Comparison of ENCODE assay signal across 8 mouse cellular contexts in the genomic region with DNA sequence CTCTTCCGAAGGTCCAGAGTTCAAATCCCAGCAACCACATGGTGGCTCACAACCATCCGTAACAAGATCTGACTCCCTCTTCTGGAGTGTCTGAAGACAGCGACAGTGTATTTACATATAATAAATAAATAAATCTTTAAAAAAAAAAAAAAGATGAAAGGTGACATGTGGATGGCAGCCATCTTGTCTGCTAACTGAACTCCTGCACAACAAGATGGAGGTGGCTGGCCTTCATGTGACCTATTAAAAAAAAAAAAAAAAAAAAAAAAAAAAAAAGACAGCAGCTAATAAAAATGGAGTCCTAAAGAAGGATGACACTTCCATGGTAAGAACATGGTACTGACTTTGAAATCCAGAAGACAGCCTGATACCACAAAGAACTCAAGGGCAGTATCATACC. TPM values are rescaled to one million over a fixed set of nuclear protein-coding genes. Genes with fewer than 3 reads are reported as not detected.
DNase-seq lines count a peak whose midpoint lies in the region; ATAC-seq and TF ChIP-seq lines count a peak whose summit lies in the region.
"Not testable (repeated sequence)": the region's sequence is repeated elsewhere in the genome, so short reads cannot be mapped to it uniquely, and the experiment has no call there.

No protein-coding gene starts in this region.

- H3K4me3 ChIP-seq in forebrain, embryonic 11.5 days (ENCODE audit: low read depth, low read length); heart, embryonic 13.5 days; intestine, embryonic 14.5 days (ENCODE audit: low read depth, low read length); limb, embryonic 13.5 days; lung, embryonic 14.5 days (ENCODE audit: low read depth, low read length); midbrain, embryonic 14.5 days (replicated peaks; ENCODE audit: low read depth, low read length); stomach, embryonic 16.5 days (replicated peaks; ENCODE audit: low read length): not testable (repeated sequence)

- not testable (repeated sequence) for DNase-seq in forebrain, embryonic 11.5 days (ENCODE audit: low spot score); intestine, embryonic 14.5 days (ENCODE audit: low spot score); lung, embryonic 14.5 days; midbrain, embryonic 14.5 days

- 100% methylated on average over 1 of the region's 3 CpGs for WGBS in forebrain, embryonic 11.5 days
- WGBS in heart, embryonic 13.5 days: 100% methylated on average over 1 of the region's 3 CpGs
- 92% methylated on average over 1 of the region's 3 CpGs for WGBS in intestine, embryonic 14.5 days
- WGBS in limb, embryonic 13.5 days: 100% methylated on average over 2 of the region's 3 CpGs
- 100% methylated on average over 1 of the region's 3 CpGs for WGBS in lung, embryonic 14.5 days
- no CpG with 5 or more reads among the region's 3 CpGs for WGBS in midbrain, embryonic 14.5 days
- 88% methylated on average over 1 of the region's 3 CpGs for WGBS in stomach, embryonic 16.5 days

- H3K9me3 ChIP-seq in forebrain, embryonic 11.5 days (ENCODE audit: control insufficient read depth, low read length); heart, embryonic 13.5 days; intestine, embryonic 14.5 days (ENCODE audit: control insufficient read depth, low read length); limb, embryonic 13.5 days; lung, embryonic 14.5 days (ENCODE audit: low read depth, low read length); midbrain, embryonic 14.5 days (ENCODE audit: control insufficient read depth, low read length); stomach, embryonic 16.5 days (replicated peaks; ENCODE audit: control insufficient read depth, low read length): not testable (repeated sequence)

- not testable (repeated sequence) for H3K27me3 ChIP-seq in forebrain, embryonic 11.5 days (ENCODE audit: control insufficient read depth, insufficient read depth, low read length); heart, embryonic 13.5 days (replicated peaks); intestine, embryonic 14.5 days (replicated peaks; ENCODE audit: control insufficient read depth, insufficient read depth, low read length); limb, embryonic 13.5 days; lung, embryonic 14.5 days (ENCODE audit: insufficient read depth, low read length); midbrain, embryonic 14.5 days (ENCODE audit: control insufficient read depth, insufficient read depth, low read length); stomach, embryonic 16.5 days (ENCODE audit: control insufficient read depth, insufficient read depth, low read length)

- H3K27ac ChIP-seq in forebrain, embryonic 11.5 days (ENCODE audit: low read depth, low read length); heart, embryonic 13.5 days (replicated peaks); intestine, embryonic 14.5 days (ENCODE audit: low read depth); limb, embryonic 13.5 days; lung, embryonic 14.5 days (ENCODE audit: low read depth); midbrain, embryonic 14.5 days (replicated peaks; ENCODE audit: low read depth, low read length); stomach, embryonic 16.5 days (ENCODE audit: low read length): not testable (repeated sequence)

- H3K4me1 ChIP-seq in forebrain, embryonic 11.5 days (replicated peaks; ENCODE audit: control insufficient read depth, insufficient read depth, low read length); heart, embryonic 13.5 days; intestine, embryonic 14.5 days (replicated peaks; ENCODE audit: control insufficient read depth, insufficient read depth, low read length); limb, embryonic 13.5 days; lung, embryonic 14.5 days (ENCODE audit: insufficient read depth); midbrain, embryonic 14.5 days (ENCODE audit: control insufficient read depth, insufficient read depth, low read length); stomach, embryonic 16.5 days (ENCODE audit: control insufficient read depth, insufficient read depth, low read length): not testable (repeated sequence)

- not testable (repeated sequence) for H3K4me2 ChIP-seq in forebrain, embryonic 11.5 days (ENCODE audit: low read depth, low read length, severe bottlenecking); heart, embryonic 13.5 days; intestine, embryonic 14.5 days (ENCODE audit: low read length); limb, embryonic 13.5 days (replicated peaks); lung, embryonic 14.5 days; midbrain, embryonic 14.5 days (ENCODE audit: low read length); stomach, embryonic 16.5 days (ENCODE audit: low read depth, low read length)

- not testable (repeated sequence) for TF ChIP-seq CTCF in lung, embryonic 14.5 days (IDR thresholded peaks at IDR 0.05; ENCODE audit: low read depth)

- H3K36me3 ChIP-seq in forebrain, embryonic 11.5 days (ENCODE audit: control insufficient read depth, insufficient read depth, low read length); heart, embryonic 13.5 days; intestine, embryonic 14.5 days (ENCODE audit: control insufficient read depth, insufficient read depth, low read length); limb, embryonic 13.5 days; lung, embryonic 14.5 days (ENCODE audit: insufficient read depth); midbrain, embryonic 14.5 days (ENCODE audit: control insufficient read depth, insufficient read depth, low read length); stomach, embryonic 16.5 days (ENCODE audit: control insufficient read depth, insufficient read depth, low read length): not testable (repeated sequence)

- not testable (repeated sequence) for H3K9ac ChIP-seq in forebrain, embryonic 11.5 days (ENCODE audit: low read length); heart, embryonic 13.5 days; intestine, embryonic 14.5 days (ENCODE audit: low read length); limb, embryonic 13.5 days; lung, embryonic 14.5 days; midbrain, embryonic 14.5 days (replicated peaks; ENCODE audit: low read length); stomach, embryonic 16.5 days (ENCODE audit: low read length)

- ATAC-seq in common myeloid progenitor, adult 5-6 weeks (replicated peaks; ENCODE audit: low read depth, poor library complexity, severe bottlenecking): peak; percentile 100
- peak; percentile 86 for ATAC-seq in forebrain, embryonic 11.5 days (replicated peaks; ENCODE audit: low FRiP score)
- ATAC-seq in heart, embryonic 13.5 days (ENCODE audit: extremely low read depth, insufficient number of reproducible peaks, low FRiP score, low TSS enrichment): peak; percentile 80; the same call in 1 of the 2 replicates
- ATAC-seq in intestine, embryonic 14.5 days (replicated peaks; ENCODE audit: low FRiP score, low TSS enrichment, low read depth): peak; percentile 93
- peak; percentile 79; the same call in 1 of the 2 replicates for ATAC-seq in limb, embryonic 13.5 days (ENCODE audit: low FRiP score, low read depth)
- ATAC-seq in lung, embryonic 14.5 days (ENCODE audit: insufficient read depth): peak; percentile 66; the same call in 1 of the 2 replicates
- peak; percentile 69; the same call in 1 of the 2 replicates for ATAC-seq in midbrain, embryonic 14.5 days (ENCODE audit: low FRiP score, low TSS enrichment)
- ATAC-seq in stomach, embryonic 16.5 days (ENCODE audit: insufficient read depth, low FRiP score): peak; percentile 85; the same call in 1 of the 2 replicates

RNA-seq across cellular contexts. Expression of a gene that starts 33.8 kb away (rescaled TPM):
- total RNA-seq in common myeloid progenitor, adult 5-6 weeks (2017): 4.2 and 4.3 TPM in 2 replicates
- polyA plus RNA-seq in forebrain, embryonic 11.5 days (2014; fragmentation: Nextera tagmentation; extraction: Ambion mirVana): 9.4 and 9.8 TPM in 2 replicates
- 6.0 TPM in 2 replicates for polyA plus RNA-seq in heart, embryonic 13.5 days (2015; fragmentation: Nextera tagmentation; extraction: Ambion mirVana)
- 14.6 and 15.3 TPM in 2 replicates for polyA plus RNA-seq in intestine, embryonic 14.5 days (2014; fragmentation: Nextera tagmentation; extraction: Ambion mirVana)
- 10.5 and 11.3 TPM in 2 replicates for polyA plus RNA-seq in limb, embryonic 13.5 days (2015; fragmentation: Nextera tagmentation; extraction: Ambion mirVana)
- polyA plus RNA-seq in lung, embryonic 14.5 days (2014; fragmentation: Nextera tagmentation; extraction: Ambion mirVana): 8.7 and 9.9 TPM in 2 replicates
- polyA plus RNA-seq in midbrain, embryonic 14.5 days (2014; fragmentation: Nextera tagmentation; extraction: Ambion mirVana): 23.0 and 23.9 TPM in 2 replicates
- 4.9 and 5.4 TPM in 2 replicates for polyA plus RNA-seq in stomach, embryonic 16.5 days (2015; fragmentation: Nextera tagmentation; extraction: Ambion mirVana)
